ENCODE assay signal across 17 mouse cellular contexts in the genomic region with DNA sequence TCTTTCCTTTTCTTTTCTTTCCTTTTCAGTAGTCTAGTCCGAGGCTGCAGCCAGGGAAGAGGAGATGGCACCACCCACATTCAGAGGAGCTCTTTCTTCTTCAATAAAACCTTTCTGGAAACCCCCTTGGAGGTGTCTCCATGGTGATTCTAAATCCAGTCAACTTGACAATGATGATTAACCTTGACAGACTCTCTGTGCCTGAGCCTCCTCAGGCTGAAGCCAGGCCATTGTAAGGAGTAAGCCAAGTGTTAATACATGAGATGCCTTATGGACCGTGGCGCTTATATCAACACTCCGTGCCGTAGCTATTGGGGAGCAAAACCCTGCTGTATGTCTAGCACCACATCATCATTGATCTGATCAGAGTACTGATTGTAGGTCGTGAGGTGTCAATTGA. TPM values are rescaled to one million over a fixed set of nuclear protein-coding genes. Genes with fewer than 3 reads are reported as not detected.
DNase-seq lines count a peak whose midpoint lies in the region; ATAC-seq and TF ChIP-seq lines count a peak whose summit lies in the region.
"Had no signal": no experiment of that assay in that cellular context is flagged by ENCODE, and none has a peak within 500 bp of the region (broad histone marks: within the 10 kb centered on the region; RNA-seq: fewer than 3 reads in every experiment).

No protein-coding gene starts in this region.

- intact Hi-C loops in heart, adult 2 months (cut with DNase I): no loop called here

- no peak overlapping the region for H3K4me2 ChIP-seq in hindbrain, embryonic 16.5 days (ENCODE audit: low read length)
- no peak overlapping the region for H3K4me2 ChIP-seq in midbrain, embryonic 16.5 days (ENCODE audit: low read length)

- 87% methylated on average over 6 of the region's 6 CpGs for WGBS in heart, adult 2 months
- WGBS in hindbrain, embryonic 16.5 days: 38% methylated on average over 6 of the region's 6 CpGs
- WGBS in midbrain, embryonic 16.5 days: 16% methylated on average over 6 of the region's 6 CpGs

- H3K27ac ChIP-seq in heart, adult 2 months: no peak overlapping the region
- H3K27ac ChIP-seq in hindbrain, embryonic 16.5 days (ENCODE audit: low read depth, low read length): no peak overlapping the region
- no peak overlapping the region for H3K27ac ChIP-seq in midbrain, embryonic 16.5 days (ENCODE audit: low read length)

- TF ChIP-seq POLR2A in heart, adult 2 months (IDR thresholded peaks at IDR 0.05; ENCODE audit: insufficient read depth, low read depth, low read length): no peak

- TF ChIP-seq CTCF in heart, adult 2 months (IDR thresholded peaks at IDR 0.05): no peak

- DNase-seq in heart, adult 11 months: peak; percentile 25
- DNase-seq in heart, adult 2 months: no peak
- peak; percentile 22 for DNase-seq in R1 (ENCODE audit: low read depth, low spot score)
- DNase-seq in spleen, postnatal 10 days (ENCODE audit: low spot score in 2 of 2): no peak
- DNase-seq: adrenal gland, postnatal 36 days; B cell, adult 2 months; cerebellum, adult 9-10 months; gastrocnemius, postnatal 14 days; kidney, adult 8-10 months; liver, postnatal 0 days; right cerebral cortex, postnatal 4 days had no signal

- H3K4me1 ChIP-seq in heart, adult 2 months (ENCODE audit: control insufficient read depth, insufficient read depth, low read length): no peaks in the 10 kb centered on the region
- no peaks in the 10 kb centered on the region for H3K4me1 ChIP-seq in hindbrain, embryonic 16.5 days (ENCODE audit: control insufficient read depth, insufficient read depth, low read depth, low read length)
- H3K4me1 ChIP-seq in midbrain, embryonic 16.5 days (ENCODE audit: control insufficient read depth, insufficient read depth, low read length): peaks cover 3% of the 10 kb centered on the region; the same call in 1 of the 2 replicates

- no peak overlapping the region for H3K9ac ChIP-seq in heart, adult 2 months (ENCODE audit: low read depth, low read length)
- H3K9ac ChIP-seq in hindbrain, embryonic 16.5 days (ENCODE audit: low read depth, low read length): no peak overlapping the region
- H3K9ac ChIP-seq in midbrain, embryonic 16.5 days (ENCODE audit: low read depth, low read length): no peak overlapping the region
- H3K9ac ChIP-seq: liver, postnatal 0 days had no signal

- H3K79me2 ChIP-seq in heart, adult 2 months (replicated peaks; ENCODE audit: control insufficient read depth, insufficient read depth, low read length): no peaks in the 10 kb centered on the region

- no peaks in the 10 kb centered on the region for H3K9me3 ChIP-seq in hindbrain, embryonic 16.5 days (ENCODE audit: control insufficient read depth, low read length)
- H3K9me3 ChIP-seq in midbrain, embryonic 16.5 days (replicated peaks; ENCODE audit: control insufficient read depth, low read length, poor library complexity, severe bottlenecking): no peaks in the 10 kb centered on the region

- ATAC-seq in hindbrain, embryonic 16.5 days: peak; percentile 61; the same call in 1 of the 2 replicates
- ATAC-seq in midbrain, embryonic 16.5 days: peak; percentile 39; the same call in 1 of the 2 replicates
- ATAC-seq in activated CD4-positive, CD25-positive, alpha-beta regulatory T cell, adult 4 months: no peak
- ATAC-seq: inflammation-experienced regulatory T-cells, adult 6 months; liver, postnatal 0 days; Patski had no signal

- H3K27me3 ChIP-seq in heart, adult 2 months (ENCODE audit: control insufficient read depth, insufficient read depth, low read length): no peaks in the 10 kb centered on the region
- H3K27me3 ChIP-seq in hindbrain, embryonic 16.5 days (replicated peaks; ENCODE audit: control insufficient read depth, insufficient read depth, low read length): no peaks in the 10 kb centered on the region
- no peaks in the 10 kb centered on the region for H3K27me3 ChIP-seq in midbrain, embryonic 16.5 days (ENCODE audit: control insufficient read depth, insufficient read depth, low read depth, low read length)
- H3K27me3 ChIP-seq: Patski had no signal

- no peak overlapping the region for H3K4me3 ChIP-seq in heart, adult 2 months
- H3K4me3 ChIP-seq in hindbrain, embryonic 16.5 days (ENCODE audit: low read length): no peak overlapping the region
- H3K4me3 ChIP-seq in midbrain, embryonic 16.5 days (ENCODE audit: low read depth, low read length): no peak overlapping the region

- H3K36me3 ChIP-seq in heart, adult 2 months (ENCODE audit: control insufficient read depth, insufficient read depth, low read length): no peaks in the 10 kb centered on the region
- H3K36me3 ChIP-seq in hindbrain, embryonic 16.5 days (ENCODE audit: control insufficient read depth, insufficient read depth, low read length): no peaks in the 10 kb centered on the region
- H3K36me3 ChIP-seq in midbrain, embryonic 16.5 days (ENCODE audit: control insufficient read depth, insufficient read depth, low read length): no peaks in the 10 kb centered on the region

- TF ChIP-seq EP300 in heart, adult 2 months (IDR thresholded peaks at IDR 0.05; ENCODE audit: insufficient read depth, low read depth, low read length): no peak

RNA-seq across cellular contexts. Expression of a gene that starts 50.8 kb away (rescaled TPM):
- under 1 TPM; 0.11 to 0.29 TPM for total RNA-seq in heart, adult 2 months (2021)
- polyA plus RNA-seq in heart, adult 2 months (2012; rRNA removed): 0.23 and 0.64 TPM in 2 replicates
- polyA plus RNA-seq in hindbrain, embryonic 16.5 days (2015; fragmentation: Nextera tagmentation; extraction: Ambion mirVana): 0.21 TPM in 1 of 2 replicates, not detected in the other
- 0.11 TPM in 1 of 2 replicates, not detected in the other for polyA plus RNA-seq in midbrain, embryonic 16.5 days (2015; fragmentation: Nextera tagmentation; extraction: Ambion mirVana)
- polyA plus RNA-seq in activated CD4-positive, CD25-positive, alpha-beta regulatory T cell, adult 4 months (2017; shearing (Covaris generic)): 10 to 100 TPM; 24.1 to 26.9 TPM
- total RNA-seq: gastrocnemius, postnatal 14 days had no signal
- polyA plus RNA-seq: heart, postnatal 0 days; Patski had no signal

Comparison
In these comparisons a context has a peak if more than half of its experiments do, and no peak if none do; other contexts are left out.
1. DNase-seq: peak in heart, adult 11 months (single experiment) and R1 (single experiment); none in heart, adult 2 months (0 of 2) and spleen, postnatal 10 days (0 of 2).
2. RNA of a gene that starts 50.8 kb away (polyA plus RNA-seq): 24.1 to 26.9 TPM in activated CD4-positive, CD25-positive, alpha-beta regulatory T cell, adult 4 months; 0.23 to 0.64 TPM in heart, adult 2 months, 0.21 TPM in hindbrain, embryonic 16.5 days and 0.11 TPM in midbrain, embryonic 16.5 days; every median in the first group is over 10 times any median in the second.